Mouse (Mus musculus): ENCODE measurements around the gene Qtrt2. TPM values are rescaled to one million over a fixed set of nuclear protein-coding genes. Genes with fewer than 3 reads are reported as not detected.

Qtrt2 gene
- total RNA-seq, 2 experiments from 2014 or later: 27.0 to 33.1 TPM

GRCm38 (mm10) chr16:43849839-43850238, 76.8 kb downstream of the Qtrt2 start:
- intact Hi-C loops (cut with DNase I): no loop called here

DNA sequence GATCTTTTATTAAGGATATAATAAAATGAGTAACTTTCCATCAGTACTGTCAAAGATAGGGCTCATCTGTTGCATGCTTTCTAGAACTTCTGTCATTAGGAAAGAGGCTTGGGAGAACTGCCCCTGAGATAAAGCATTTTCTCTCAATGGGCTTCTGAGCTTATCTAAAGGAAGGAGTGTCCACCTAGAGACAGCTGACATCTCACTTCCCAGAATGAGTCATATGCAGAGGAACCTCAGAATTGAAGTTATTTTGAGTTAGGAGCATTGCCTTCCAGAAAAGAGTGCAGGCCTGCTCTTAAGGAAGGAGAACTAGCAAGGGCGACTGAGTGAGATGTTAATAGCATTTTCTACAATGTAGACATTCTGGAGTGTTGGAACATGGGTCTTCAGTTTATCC, 85.4 kb downstream of the Qtrt2 start:
- intact Hi-C loops (cut with DNase I): no loop called here
- DNase-seq (ENCODE audit: low spot score in 2 of 2): no peak

More at GRCm38 (mm10) chr16:43849839-43850238, 76.8 kb downstream of the Qtrt2 start:
- DNase-seq (ENCODE audit: low spot score in 2 of 2): no peak

DNA sequence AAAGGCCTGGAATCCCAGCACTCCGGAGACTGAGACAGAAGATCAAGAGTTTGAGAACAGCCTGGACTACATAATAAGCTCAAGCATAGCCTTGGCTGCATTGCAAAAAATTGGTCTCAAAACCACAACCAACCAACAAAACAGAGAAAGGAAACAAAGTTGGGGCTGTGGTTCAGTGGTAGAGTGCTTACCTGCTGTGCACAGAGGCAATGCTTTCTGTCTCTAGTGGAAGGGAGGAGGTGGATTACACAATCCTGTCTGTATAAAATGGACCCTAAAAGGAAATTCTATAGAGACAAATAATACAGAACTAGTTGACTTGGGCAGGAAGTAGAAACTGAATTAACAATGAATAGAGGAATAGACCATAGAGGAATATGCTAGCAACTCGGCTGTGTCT, 94.7 kb downstream of the Qtrt2 start:
- intact Hi-C loops (cut with DNase I): no loop called here
- DNase-seq (ENCODE audit: low spot score in 2 of 2): no peak

GRCm38 (mm10) chr16:43827492-43827891, 99.1 kb downstream of the Qtrt2 start:
- intact Hi-C loops (cut with DNase I): no loop called here
- DNase-seq (ENCODE audit: low spot score in 2 of 2): no peak

DNA sequence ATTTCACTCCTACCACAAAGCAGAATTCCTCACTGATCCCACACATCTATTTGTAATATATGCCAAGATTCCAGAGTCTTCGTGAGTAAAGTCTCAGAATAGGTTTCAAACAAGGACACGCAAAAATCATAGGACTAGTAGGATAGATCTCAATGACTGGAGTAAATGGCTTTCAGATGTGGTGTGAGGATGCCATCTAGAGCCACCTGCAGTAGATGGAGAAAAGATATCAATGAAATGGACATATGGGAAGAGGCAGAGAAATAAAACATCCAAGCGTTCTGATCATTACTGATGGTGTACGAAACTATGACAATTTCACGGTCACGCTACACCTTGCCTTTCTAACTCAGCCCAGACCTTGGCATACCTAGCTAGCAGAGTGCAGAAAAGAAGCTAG, 108.2 kb downstream of the Qtrt2 start:
- intact Hi-C loops (cut with DNase I): no loop called here
- peak in 1 of 2 experiments; percentile 36 for DNase-seq (ENCODE audit: low spot score in 2 of 2)

DNA sequence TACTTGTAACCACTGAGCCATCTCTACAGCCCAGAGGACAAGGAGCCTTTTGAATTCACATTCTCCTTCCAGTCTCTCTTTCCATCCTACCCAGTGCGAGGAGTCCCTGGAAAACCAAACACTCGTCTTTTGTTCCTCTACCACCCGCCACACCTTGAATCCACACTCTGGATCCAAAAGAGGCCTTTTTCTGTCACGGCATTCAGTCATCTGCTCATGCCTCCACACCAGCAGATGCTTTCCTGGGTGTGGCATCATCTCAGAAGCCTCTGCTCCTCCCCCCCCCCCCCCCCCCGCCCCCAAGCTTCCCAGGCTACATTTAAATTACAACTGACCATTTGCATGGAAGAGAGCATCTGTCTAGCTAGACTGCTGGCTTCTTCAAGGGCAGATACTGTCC, 110.3 kb downstream of the Qtrt2 start:
- intact Hi-C loops (cut with DNase I): no loop called here
- DNase-seq (ENCODE audit: low spot score in 2 of 2): no peak

DNA sequence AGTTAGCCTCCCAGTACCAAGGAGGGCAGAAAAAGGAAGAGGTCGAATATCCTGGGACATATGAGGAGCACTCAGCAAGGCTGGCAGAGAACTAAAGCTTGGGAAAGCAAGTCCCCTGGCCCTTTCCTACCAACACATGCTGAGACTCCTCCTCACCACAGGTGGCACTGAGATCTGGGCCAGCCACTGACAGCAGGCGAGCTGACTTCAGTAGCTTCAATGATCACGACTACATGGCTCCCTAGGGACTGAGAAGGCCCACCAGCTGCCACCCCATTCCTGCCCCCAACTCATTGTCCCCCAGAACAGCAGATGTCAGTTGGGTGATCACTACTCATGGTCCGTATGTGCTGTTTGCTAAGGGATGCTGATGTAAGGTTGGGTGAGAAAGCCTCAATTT, 112.0 kb downstream of the Qtrt2 start:
- DNase-seq (ENCODE audit: low spot score in 2 of 2): no peak
- intact Hi-C loops (cut with DNase I): no loop called here

Other genes starting within 250 kb of the Qtrt2 start
- 1 to 10 TPM in 1 of 2 experiments, not detected in 1; 3.2 TPM for gene Drd3, start 172.8 kb downstream of the Qtrt2 start, total RNA-seq (2021)
- gene Ccdc191, start 37.0 kb downstream of the Qtrt2 start, total RNA-seq (2021): 1 to 10 TPM; 3.8 to 5.6 TPM
- gene Zdhhc23, start 53.0 kb upstream of the Qtrt2 start, total RNA-seq (2021): 10 to 100 TPM; 27.0 to 28.5 TPM
- gene Gramd1c, start 136.5 kb upstream of the Qtrt2 start, total RNA-seq (2021): 1 to 10 TPM; 1.4 to 3.2 TPM
- 100 to 1,000 TPM; 440 to 493 TPM for gene Atp6v1a, start 212.9 kb upstream of the Qtrt2 start, total RNA-seq (2021)
- 10 to 100 TPM; 59.9 to 60.2 TPM for gene Naa50, start 213.0 kb upstream of the Qtrt2 start, total RNA-seq (2021)
- gene Usf3, start 246.4 kb upstream of the Qtrt2 start, total RNA-seq (2021): 10 to 100 TPM; 37.5 to 38.4 TPM